Mouse (Mus musculus): ENCODE results near the gene Gm5901.
"Not testable (repeated sequence)": the region's sequence is repeated elsewhere in the genome, so short reads cannot be mapped to it uniquely, and the experiment has no call there.

Gene Gm5901

GRCm38 (mm10) chr7:105374866-105375265 is at the start of gene Gm5901:
Gene Gm5901 (plus strand): TSS chr7:105375038.
- in situ Hi-C loops (cut with MboI, MseI): no loop called here

- in situ Hi-C loops (cut with MboI, MseI): loop anchor here (10.0 kb wide), 1 partner anchor 1429 kb away; the partner anchor contains the start of gene Olfr698
Measured at GRCm38 (mm10) chr7:105325302-105325701, 49.5 kb upstream of the Gm5901 start.

GRCm38 (mm10) chr7:105334004-105334403 is 40.8 kb upstream of the Gm5901 start, which contains the start of gene Olfr690:
Gene Olfr690 (minus strand): TSS chr7:105334104.
- in situ Hi-C loops (cut with MboI, MseI): no loop called here

- in situ Hi-C loops (cut with MboI, MseI): no loop called here
Measured at GRCm38 (mm10) chr7:105342170-105342569, 32.7 kb upstream of the Gm5901 start, which contains the start of gene Olfr691. Gene Olfr691 (minus strand): TSS chr7:105342270.

GRCm38 (mm10) chr7:105342752-105343151 is 32.1 kb upstream of the Gm5901 start:
- in situ Hi-C loops (cut with MboI, MseI): no loop called here

- in situ Hi-C loops (cut with MboI, MseI): not testable (repeated sequence)
Measured at GRCm38 (mm10) chr7:105356064-105356463, 18.8 kb upstream of the Gm5901 start.

DNA sequence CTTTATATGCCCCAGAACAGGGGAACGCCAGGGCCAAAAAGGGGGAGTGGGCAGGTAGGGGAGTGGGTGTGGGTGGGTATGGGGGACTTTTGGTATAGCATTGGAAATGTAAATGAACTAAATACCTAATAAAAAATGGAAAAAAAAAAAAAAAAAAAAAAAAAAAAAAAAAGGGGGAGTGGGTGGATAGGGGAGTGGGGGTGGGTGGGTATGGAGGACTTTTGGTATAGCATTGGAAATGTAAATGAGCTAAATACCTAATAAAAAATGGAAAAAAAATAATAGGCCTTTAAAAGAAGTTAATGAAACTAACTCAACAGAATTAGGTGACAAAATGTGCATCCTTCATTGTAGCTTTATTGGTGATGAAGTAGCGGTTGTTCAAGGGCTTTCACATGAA is 18.4 kb upstream of the Gm5901 start:
- in situ Hi-C loops (cut with MboI, MseI): not testable (repeated sequence)

DNA sequence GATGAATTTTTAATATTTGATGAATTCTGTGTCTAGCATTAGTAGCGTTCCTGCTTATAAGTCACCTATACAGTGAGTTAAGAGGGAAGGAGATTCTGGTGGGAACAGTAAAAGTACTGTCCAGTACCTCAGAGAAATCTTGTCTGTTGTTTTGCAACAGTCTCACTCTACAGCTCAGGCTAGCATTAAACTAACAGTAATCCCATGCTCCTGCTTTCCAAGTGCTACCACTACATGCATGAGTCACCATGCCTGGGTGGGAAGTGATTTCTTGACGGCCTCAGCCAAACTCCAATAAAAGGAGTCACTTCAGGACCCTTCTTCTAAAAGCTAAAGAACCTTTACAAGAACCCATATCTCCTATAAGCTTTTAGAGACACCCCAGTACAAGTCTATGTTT is 13.1 kb upstream of the Gm5901 start:
- in situ Hi-C loops (cut with MboI, MseI): no loop called here

DNA sequence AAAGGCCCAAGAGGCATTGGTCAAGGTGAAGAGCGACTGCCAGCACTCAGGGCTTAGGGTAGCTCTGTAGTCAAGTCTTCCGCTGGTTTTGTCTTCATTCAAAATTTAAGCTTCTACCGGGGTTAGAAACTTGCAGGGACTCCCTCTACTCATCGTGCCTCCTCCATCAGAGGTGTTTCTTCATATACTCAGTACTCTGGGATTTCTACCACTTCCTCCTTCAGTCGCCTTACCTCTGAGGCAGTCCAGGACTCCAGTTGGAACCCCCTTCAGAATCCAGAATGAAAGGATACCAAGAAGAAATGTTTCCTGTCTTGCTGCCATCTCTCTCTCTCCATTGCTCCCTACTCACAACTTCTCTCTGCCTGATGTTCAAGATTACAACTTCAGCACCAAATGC is 7.6 kb upstream of the Gm5901 start:
- in situ Hi-C loops (cut with MboI, MseI): no loop called here

DNA sequence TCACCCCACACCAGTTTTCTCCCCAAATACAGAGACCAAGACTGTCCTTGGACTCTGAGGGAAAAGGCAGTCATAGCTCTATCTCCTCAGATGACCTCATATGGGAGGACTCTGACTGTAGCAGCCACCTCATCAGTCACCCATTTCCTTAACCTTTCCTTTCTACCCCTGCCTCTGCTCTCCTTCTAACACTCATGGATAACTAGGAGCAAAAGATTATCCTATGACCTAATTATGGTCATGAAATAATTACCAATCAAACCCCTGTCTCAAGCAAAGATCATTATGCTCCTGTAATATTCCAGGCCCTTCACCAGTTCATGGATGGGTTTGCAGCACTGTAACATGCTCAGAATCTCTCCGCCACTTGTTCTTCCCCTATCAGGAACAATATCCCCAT is 6.9 kb upstream of the Gm5901 start, which contains the start of gene Olfr692:
Olfr692 (plus strand) TSS at position 301 of the 400 bp plus-strand sequence.
- in situ Hi-C loops (cut with MboI, MseI): no loop called here

GRCm38 (mm10) chr7:105368521-105368920 is 6.3 kb upstream of the Gm5901 start:
- in situ Hi-C loops (cut with MboI, MseI): no loop called here

GRCm38 (mm10) chr7:105372912-105373311 is 1.9 kb upstream of the Gm5901 start:
- in situ Hi-C loops (cut with MboI, MseI): no loop called here

- in situ Hi-C loops (cut with MboI, MseI): no loop called here
Measured at GRCm38 (mm10) chr7:105373509-105373908, 1.3 kb upstream of the Gm5901 start.

DNA sequence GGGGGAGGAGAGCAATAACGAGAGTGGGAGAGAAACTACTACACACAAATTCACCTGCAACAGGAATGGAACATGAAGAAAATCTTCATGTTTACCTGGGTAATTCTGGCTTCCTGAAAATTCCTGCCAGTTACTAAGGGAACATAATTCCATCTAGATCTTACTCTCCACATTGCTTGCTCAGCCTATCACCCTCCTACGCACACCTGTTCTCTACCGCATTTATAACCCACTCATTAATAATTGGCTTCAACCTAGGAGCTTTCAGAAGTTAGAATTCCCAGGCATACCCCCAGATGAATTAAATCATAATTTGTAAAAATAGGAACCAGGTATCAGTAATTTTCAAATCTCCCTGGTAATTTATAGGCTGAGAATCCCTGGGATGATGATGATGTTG is 862 bp upstream of the Gm5901 start:
- in situ Hi-C loops (cut with MboI, MseI): no loop called here

DNA sequence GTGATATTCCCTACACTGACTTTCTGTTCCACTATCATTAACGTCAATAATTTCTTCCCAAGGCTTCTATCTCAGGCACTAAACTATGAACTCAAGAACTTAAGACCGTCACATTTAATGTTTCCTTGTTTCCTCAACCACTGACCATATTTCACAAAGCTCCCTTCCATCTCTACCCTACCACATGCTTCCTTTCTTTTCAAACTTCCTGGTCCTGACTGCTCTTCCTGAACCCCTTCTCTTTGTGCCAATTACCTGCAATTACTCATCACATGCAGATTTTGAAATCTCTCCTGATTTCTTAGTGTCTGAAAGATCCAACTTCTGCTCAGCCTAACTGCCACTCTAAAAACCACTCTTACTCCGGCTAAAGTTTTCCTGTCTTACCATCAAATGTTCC is 5.5 kb downstream of the Gm5901 start:
- in situ Hi-C loops (cut with MboI, MseI): no loop called here

- in situ Hi-C loops (cut with MboI, MseI): no loop called here
Measured at GRCm38 (mm10) chr7:105387696-105388095, 12.9 kb downstream of the Gm5901 start.

GRCm38 (mm10) chr7:105390236-105390635 is 15.4 kb downstream of the Gm5901 start:
- in situ Hi-C loops (cut with MboI, MseI): no loop called here

DNA sequence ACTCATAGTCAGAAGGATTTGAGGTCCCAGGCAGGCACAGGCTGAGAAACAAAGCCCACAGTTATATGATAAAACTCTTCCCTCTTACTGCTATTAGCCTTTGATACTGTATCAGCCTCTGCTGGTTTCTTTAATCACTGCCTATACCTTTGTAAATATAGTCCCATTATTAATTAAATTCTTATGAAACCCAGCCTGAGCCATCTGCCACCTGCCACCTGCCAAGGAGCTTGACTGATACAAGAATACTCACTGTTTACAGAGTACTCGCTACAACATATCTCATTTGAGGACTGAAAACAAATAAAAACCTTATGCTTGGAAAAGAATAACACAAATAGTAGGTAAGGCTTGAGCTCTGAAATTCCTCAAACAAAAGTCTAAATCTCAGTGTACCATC is 19.8 kb downstream of the Gm5901 start:
- in situ Hi-C loops (cut with MboI, MseI): no loop called here

DNA sequence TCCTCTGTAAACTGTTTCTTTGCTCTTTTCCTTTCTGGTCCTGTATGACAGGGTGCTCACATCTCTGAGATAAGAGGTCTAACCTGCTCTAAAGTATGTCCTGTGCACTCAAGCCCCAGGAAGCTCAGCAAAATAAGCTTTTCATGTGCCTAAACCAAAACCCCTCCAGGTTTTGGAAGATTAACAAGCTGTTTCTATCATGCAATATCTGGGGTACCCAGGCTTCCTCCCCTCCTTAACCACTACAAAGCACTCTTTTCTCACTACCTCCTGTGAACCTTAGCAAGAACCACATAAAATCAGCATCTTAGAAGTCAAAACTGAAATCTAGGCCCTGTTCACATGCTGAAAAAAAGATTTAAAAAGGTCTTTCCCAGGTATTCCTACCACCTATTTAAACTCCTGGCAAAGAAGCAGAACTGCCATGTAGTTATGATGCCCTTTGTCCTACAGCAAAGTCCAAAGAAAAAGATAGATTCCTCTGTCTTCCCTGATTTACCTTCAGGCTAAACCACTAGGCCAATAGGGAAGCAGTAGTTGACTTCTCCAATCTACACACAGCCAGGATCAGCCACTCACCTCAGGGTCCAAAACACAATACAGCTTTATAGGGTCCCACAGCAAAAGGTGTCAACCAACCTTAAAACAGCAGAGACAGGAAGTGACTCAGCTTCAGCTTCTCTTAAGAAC is 20.4 kb downstream of the Gm5901 start:
- in situ Hi-C loops (cut with MboI, MseI): no loop called here

DNA sequence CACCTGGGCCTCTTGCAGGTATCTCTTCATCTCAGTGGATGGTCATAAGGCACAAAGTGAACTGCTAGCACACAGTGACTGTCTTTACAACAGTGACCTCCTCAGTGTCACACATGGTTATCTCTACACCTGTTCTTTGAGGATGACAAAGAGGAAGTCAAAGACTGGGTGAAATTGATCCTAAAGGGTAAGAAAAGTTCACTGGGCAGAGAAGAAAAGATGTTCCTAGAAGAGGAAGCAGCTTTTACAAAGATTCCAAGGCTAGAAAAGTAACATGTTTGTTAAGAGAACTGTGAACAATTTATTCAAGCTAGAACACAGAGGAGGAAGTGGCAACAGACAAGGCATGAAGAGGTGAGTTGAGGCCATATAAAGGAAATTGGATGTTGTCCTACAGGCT is 21.3 kb downstream of the Gm5901 start:
- in situ Hi-C loops (cut with MboI, MseI): no loop called here

DNA sequence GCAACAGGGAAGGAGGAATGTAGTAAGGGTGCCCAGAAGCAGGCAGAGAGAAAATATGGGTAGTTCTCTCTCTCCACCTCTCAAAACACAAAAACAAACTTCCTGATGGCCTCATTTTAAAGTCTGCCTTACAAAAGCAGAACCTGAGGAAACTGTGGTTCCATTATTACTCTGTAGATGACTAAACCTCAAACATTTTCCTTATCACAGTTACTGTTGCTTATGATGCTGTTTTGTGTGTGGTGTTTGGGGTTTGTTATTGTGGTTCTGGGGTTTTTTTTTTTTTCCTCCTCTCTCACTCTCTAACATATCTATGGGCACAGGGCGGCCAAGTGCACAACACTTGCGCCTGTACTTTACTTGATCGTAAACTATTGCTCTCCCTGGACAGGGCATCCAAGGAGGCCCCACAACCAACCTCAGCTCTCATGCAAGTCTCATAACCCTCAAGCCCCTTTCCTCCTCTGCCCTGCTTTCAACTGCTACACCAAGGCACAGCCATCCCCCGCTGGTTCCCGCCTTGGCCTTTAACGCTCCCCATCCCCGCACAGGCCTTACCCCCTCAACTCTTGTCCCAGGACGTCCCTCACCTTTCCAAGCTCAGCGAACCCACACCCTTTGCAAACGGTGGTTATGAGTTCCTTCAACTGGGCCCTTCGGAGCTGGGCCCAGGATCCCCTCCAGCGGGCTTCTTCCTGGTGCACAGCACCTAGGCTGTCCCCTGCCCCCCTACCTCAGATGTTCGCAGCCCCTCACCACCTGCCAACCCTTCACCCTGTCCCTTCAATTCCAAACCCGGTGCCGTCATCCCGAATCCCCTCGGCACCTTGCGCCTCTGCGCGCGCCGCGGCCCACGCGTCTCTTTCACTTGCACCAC is 24.5 kb downstream of the Gm5901 start:
- in situ Hi-C loops (cut with MboI, MseI): no loop called here

DNA sequence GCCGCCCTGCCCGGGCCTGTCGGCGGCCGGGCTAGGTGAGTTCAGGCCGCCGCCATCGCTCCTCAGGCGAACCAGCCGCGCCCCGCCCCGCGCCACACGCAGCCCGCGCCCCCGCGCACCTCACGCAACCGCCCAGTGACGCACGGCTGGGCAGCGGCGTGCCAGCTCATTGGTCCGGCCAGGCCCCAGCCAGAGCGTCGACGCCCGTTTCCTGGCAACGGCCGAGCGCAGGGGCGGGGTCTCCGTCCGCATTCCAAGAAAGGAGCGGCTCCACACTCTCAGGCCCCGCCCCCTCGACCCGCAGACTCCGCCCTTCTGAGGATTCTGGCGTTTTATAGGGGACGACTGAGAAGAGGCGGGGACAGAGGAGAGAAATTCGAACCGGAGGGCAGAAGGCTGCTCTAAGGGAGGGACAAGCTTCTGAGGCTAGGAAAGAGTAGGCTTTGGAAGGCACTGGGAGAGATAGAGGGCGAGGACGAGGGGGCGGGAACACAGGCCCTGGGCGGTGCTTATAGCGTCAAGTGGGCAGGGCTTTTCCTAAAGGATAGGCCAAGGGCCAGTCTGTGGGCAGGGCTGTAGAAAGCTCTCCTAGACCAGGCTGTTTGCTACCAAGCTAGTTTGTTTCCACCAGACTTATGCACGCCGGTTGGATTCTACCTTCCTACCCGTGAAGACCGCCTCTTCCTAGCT is 25.2 kb downstream of the Gm5901 start, which contains the start of gene Fam160a2:
Fam160a2 (minus strand) TSS at position 120 of the 690 bp plus-strand sequence.
- in situ Hi-C loops (cut with MboI, MseI): loop anchor here (5.0 to 25.0 kb wide), 4 partner anchors 232 to 1113 kb away; partner anchors contain the start of genes Ilk, Rrp8, Trim3 and Trim5

All from regulatory T cell (primary cell).